Mouse (Mus musculus) bone marrow, adult 2 months (tissue): ENCODE data around the gene Ugcg. TPM values are rescaled to one million over a fixed set of nuclear protein-coding genes. Genes with fewer than 3 reads are reported as not detected.

Experiments
- H3K27ac ChIP-seq: fragments of 200-500 bp; 2 replicates; pipeline ENCODE4 v1.5.1; 2012; ENCODE audit warnings: low read depth, mild to moderate bottlenecking, control low read depth, inconsistent platforms, low read length; ENCODE audit not compliant: control insufficient read depth, poor library complexity, insufficient read depth
- H3K4me1 ChIP-seq: fragments of 200-500 bp; 2 replicates; pipeline ENCODE4 v1.6.1; 2011; ENCODE audit warnings: low read length; ENCODE audit not compliant: control insufficient read depth, insufficient read depth
- H3K4me3 ChIP-seq: fragments of 200-500 bp; replicated peaks from 2 replicates; pipeline ENCODE3; 2011; ENCODE audit warnings: mild to moderate bottlenecking, low read depth, low read length, control low read depth; ENCODE audit not compliant: control insufficient read depth
- CTCF ChIP-seq: fragments of 200-500 bp; IDR thresholded peaks from 2 replicates; pipeline ENCODE4 v1.5.1; 2011; ENCODE audit warnings: low read length, control low read depth; ENCODE audit not compliant: control insufficient read depth, insufficient read depth
- POLR2A ChIP-seq: fragments of 200-500 bp; IDR thresholded peaks from 2 replicates; pipeline ENCODE4 v1.6.1; 2011; ENCODE audit warnings: low read depth, mild to moderate bottlenecking, control low read depth, low read length, borderline replicate concordance; ENCODE audit not compliant: control insufficient read depth
- WGBS: fragments of 180-500 bp; shearing (Covaris S2); methylation state at CpG from one replicate; pipeline ENCODE4 v1.1.7; 2018; 5-methylcytosine and 5-hydroxymethylcytosine counted together
- polyA plus RNA-seq: library from polyadenylated mRNA; stranded (reverse); fragments of >200 nt; gene quantifications from 2 replicates; pipeline ENCODE4 v1.2.4, GENCODE M21; 2011; ENCODE audit warnings: low replicate concordance; ENCODE audit not compliant: missing spikeins, insufficient read depth, insufficient read length

Gene Ugcg
- polyA plus RNA-seq, 1 experiment, result 18.7 TPM

DNA sequence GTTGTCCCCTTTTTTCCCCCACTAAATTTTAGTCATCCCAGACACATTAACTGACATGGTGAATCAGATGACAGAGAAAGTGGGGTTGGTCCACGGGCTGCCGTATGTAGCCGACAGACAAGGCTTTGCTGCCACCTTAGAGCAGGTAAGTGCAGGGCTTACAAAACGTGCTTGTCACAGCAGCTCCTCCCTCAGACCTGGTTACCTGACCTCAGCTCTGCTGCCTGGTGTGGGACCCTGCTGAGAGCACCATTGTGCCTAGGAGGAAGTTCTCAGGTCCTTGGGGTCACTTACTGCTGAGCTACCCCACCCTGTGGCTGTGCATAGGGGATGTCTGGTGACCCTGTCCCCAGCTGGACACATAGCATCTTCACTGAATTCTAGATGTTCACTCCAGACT is 24.8 kb downstream of the Ugcg start:
- Histone ChIP-seq H3K4me1 (no peaks in the 10 kb centered on the region; the same call in 1 of the 2 replicates), H3K27ac (no peak overlapping the region), H3K4me3 (no peak overlapping the region)
- TF ChIP-seq POLR2A (no peak), CTCF (no peak)
- WGBS, result 83% methylated on average over 4 of the region's 4 CpGs

DNA sequence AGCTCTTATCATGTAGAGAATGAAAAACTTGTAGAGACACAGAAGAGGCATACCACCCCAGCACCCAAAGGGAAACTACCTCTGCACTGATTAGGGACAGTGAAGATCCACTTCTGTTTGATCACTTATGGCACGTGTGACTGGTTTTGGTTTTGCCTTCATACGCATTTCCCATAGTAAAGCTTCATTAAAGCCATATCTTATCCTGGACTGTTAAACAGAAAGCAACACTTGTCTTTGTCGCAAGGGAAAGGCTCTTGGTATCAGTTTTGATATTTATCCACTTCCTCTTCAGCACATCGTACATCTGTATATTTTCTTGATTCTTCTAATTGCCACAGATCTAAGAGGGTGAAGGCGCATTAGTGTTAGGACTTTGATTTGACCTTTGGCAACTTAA is 25.6 kb downstream of the Ugcg start:
- Histone ChIP-seq H3K4me1 (no peaks in the 10 kb centered on the region; the same call in 1 of the 2 replicates), H3K4me3 (no peak overlapping the region), H3K27ac (no peak overlapping the region)
- TF ChIP-seq POLR2A (no peak), CTCF (no peak)
- 58% methylated on average over 5 of the region's 5 CpGs for WGBS

DNA sequence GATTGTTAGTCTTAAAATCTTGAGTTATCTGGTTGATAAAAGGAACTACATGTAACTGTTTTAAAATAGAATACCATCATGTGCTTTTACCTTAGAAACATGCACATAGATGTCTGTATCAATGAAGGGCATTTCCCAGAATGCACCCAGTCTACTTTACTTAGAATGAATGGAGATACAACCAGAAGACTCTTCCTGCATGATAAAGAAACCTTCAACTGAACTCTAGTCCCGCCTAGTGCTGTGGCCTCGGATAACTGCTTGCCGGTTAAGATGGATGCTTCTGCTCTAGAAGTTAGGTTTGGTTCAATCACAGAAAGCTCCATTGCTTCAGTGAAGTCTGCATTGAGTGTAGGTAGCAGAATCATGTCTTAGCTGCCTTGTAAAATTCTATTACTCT is 26.5 kb downstream of the Ugcg start:
- no peak overlapping the region for H3K27ac ChIP-seq
- H3K4me1 ChIP-seq, result no peaks in the 10 kb centered on the region; the same call in 1 of the 2 replicates
- TF ChIP-seq POLR2A (no peak), CTCF (no peak)
- 71% methylated on average over 3 of the region's 3 CpGs for WGBS
- no peak overlapping the region for H3K4me3 ChIP-seq

DNA sequence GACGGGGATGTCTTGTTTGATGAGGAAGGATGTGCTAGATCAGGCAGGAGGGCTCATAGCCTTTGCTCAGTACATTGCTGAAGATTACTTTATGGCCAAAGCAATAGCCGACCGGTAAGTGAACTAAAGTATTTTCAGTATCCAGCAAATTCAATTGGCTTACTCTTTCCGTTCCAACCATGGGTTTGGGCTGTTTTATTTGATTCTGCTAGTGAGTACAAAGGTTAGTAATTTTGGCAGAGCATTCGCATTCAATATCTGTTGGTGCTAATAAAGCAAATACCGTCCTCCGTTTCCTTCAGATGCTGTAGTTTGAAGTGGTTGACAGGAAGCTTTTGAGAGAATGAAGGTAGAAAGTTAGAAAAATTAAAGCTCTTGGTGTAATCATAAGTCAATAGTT is 28.0 kb downstream of the Ugcg start:
- WGBS, result 89% methylated on average over 7 of the region's 7 CpGs
- TF ChIP-seq CTCF (no peak), POLR2A (no peak)
- H3K4me1 ChIP-seq, result no peaks in the 10 kb centered on the region
- H3K27ac ChIP-seq, result no peak overlapping the region
- no peak overlapping the region for H3K4me3 ChIP-seq

DNA sequence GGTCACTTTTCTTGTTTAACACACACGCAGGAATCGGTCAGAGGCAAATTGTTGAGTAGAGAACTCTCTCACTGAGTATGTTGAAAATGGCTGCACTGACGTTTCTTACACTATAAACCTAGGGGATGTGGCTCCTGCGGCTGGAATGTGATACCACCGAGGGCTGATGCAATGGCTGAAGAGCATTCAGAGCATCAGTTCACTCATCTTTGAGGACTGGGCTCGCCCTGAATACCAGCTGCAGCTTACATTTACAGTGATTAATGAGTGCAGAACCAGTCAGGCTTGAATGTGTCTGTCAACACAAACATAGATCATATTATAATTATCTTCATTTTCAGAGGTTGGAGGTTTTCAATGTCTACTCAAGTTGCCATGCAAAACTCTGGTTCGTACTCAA is 29.1 kb downstream of the Ugcg start:
- TF ChIP-seq CTCF (no peak), POLR2A (no peak)
- no peak overlapping the region for H3K4me3 ChIP-seq
- no peak overlapping the region for H3K27ac ChIP-seq
- H3K4me1 ChIP-seq, result no peaks in the 10 kb centered on the region
- 87% methylated on average over 7 of the region's 7 CpGs for WGBS

DNA sequence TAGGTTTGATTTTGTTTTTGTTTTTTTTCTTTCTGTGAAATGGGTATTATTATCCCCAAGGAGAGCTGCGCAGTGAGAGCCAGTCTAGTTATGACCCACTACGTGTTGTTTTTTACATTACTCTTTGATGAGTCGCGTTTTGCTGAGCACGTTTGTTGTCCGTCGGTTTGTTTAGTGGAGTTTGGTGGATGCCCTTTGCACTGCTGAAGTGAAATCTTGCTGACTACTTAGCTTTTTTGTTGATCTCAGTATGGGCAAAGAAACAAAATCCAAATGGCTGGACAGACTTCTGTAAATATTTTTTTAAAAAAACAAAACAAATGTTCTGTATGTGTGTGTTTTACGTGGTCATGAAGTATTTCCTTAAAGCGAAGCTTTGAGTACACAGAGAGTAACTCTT is 33.2 kb downstream of the Ugcg start:
- Histone ChIP-seq H3K4me3 (no peak overlapping the region), H3K27ac (no peak overlapping the region), H3K4me1 (peaks cover 2% of the 10 kb centered on the region)
- WGBS, result 89% methylated on average over 9 of the region's 9 CpGs
- TF ChIP-seq CTCF (no peak), POLR2A (no peak)

GRCm38 (mm10) chr4:59223055-59223615 is 34.1 kb downstream of the Ugcg start:
- H3K4me1 ChIP-seq, result peaks cover 2% of the 10 kb centered on the region
- H3K4me3 ChIP-seq, result no peak overlapping the region
- H3K27ac ChIP-seq, result no peak overlapping the region
- TF ChIP-seq CTCF, result no peak
- no peak for TF ChIP-seq POLR2A
- 79% methylated on average over 5 of the region's 5 CpGs for WGBS

GRCm38 (mm10) chr4:59224889-59225288 is 35.8 kb downstream of the Ugcg start:
- 42% methylated on average over 4 of the region's 4 CpGs for WGBS
- peak overlapping the region; percentile 54; the same call in 1 of the 2 replicates for H3K27ac ChIP-seq

DNA sequence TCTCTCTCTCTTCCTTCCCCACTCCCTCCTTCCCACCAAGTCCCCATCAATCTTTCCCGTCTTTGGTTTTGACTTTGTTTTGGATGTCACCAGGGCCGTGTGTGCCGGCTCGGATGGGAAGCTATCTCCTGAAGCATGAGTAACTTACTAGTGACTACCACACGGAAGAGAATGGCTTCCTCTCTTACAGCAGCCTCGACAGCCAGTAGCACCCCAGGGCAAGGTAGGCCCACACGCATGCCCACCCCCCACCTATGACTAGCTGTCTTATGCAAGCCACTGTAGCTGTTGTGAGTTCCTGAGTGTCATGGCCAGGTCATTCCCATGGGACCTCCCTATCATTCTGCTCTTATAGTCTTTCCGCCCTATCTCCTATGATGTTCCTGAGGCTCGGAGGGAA is 38.0 kb downstream of the Ugcg start:
- WGBS, result 89% methylated on average over 9 of the region's 9 CpGs
- H3K4me1 ChIP-seq, result peaks cover 2% of the 10 kb centered on the region
- TF ChIP-seq CTCF, result no peak
- no peak for TF ChIP-seq POLR2A
- no peak overlapping the region for H3K27ac ChIP-seq
- no peak overlapping the region for H3K4me3 ChIP-seq

More at GRCm38 (mm10) chr4:59224889-59225288, 35.8 kb downstream of the Ugcg start:
- Histone ChIP-seq H3K4me1 (peaks cover 2% of the 10 kb centered on the region), H3K4me3 (peak overlapping the region; percentile 12)
- no peak for TF ChIP-seq CTCF
- no peak for TF ChIP-seq POLR2A
